In genomic region chr6:83441259-83442061, GRCm38 (mm10) we compare ENCODE assay signal across 8 mouse cellular contexts. TPM values are rescaled to one million over a fixed set of nuclear protein-coding genes. Genes with fewer than 3 reads are reported as not detected.
DNase-seq lines count a peak whose midpoint lies in the region; ATAC-seq lines count a peak whose summit lies in the region.

No protein-coding gene starts in this region.

- H3K4me3 ChIP-seq in forebrain, embryonic 10.5 days: peak overlapping the region; percentile 73
- peak overlapping the region; percentile 62 to 75 for H3K4me3 ChIP-seq in heart, embryonic 14.5 days (ENCODE audit: control insufficient read depth in 1 of 2, insufficient read depth in 1 of 2, low read depth in 1 of 2, low read length in 2 of 2)
- peak overlapping the region; percentile 81 for H3K4me3 ChIP-seq in liver, embryonic 12.5 days

- no peaks in the 10 kb centered on the region for H3K27me3 ChIP-seq in forebrain, embryonic 10.5 days (ENCODE audit: poor library complexity, severe bottlenecking)
- H3K27me3 ChIP-seq in heart, embryonic 14.5 days (ENCODE audit: control insufficient read depth, insufficient read depth, low read length): no peaks in the 10 kb centered on the region
- H3K27me3 ChIP-seq in liver, embryonic 12.5 days (replicated peaks): no peaks in the 10 kb centered on the region

- peak overlapping the region; percentile 88 for H3K9ac ChIP-seq in heart, embryonic 14.5 days (ENCODE audit: low read length)
- peak overlapping the region; percentile 84 for H3K9ac ChIP-seq in liver, embryonic 12.5 days

- peaks cover 67% of the 10 kb centered on the region for H3K36me3 ChIP-seq in forebrain, embryonic 10.5 days (replicated peaks)
- peaks cover 25% of the 10 kb centered on the region for H3K36me3 ChIP-seq in heart, embryonic 14.5 days (ENCODE audit: control insufficient read depth, insufficient read depth, low read length)
- H3K36me3 ChIP-seq in liver, embryonic 12.5 days: peaks cover 46% of the 10 kb centered on the region

- H3K4me2 ChIP-seq in heart, embryonic 14.5 days (ENCODE audit: low read length): peak overlapping the region; percentile 89
- H3K4me2 ChIP-seq in liver, embryonic 12.5 days: peak overlapping the region; percentile 91

- peak; percentile 75 for DNase-seq in c-Kit-positive CD71-positive TER-119-negative erythroid progenitor cells, embryonic 14.5 days (ENCODE audit: low read depth)
- DNase-seq in forebrain, embryonic 10.5 days (ENCODE audit: extremely low spot score, low spot score): peak; percentile 83
- peak; percentile 95 for DNase-seq in kidney, postnatal 10 days
- DNase-seq in naive thymus-derived CD4-positive, alpha-beta T cell, adult 2 months (ENCODE audit: low read depth): peak; percentile 79
- peak; percentile 88 to 94 for DNase-seq in spleen, postnatal 4 days (ENCODE audit: low spot score in 2 of 2)

- H3K9me3 ChIP-seq in forebrain, embryonic 10.5 days: no peaks in the 10 kb centered on the region
- H3K9me3 ChIP-seq in heart, embryonic 14.5 days (ENCODE audit: control insufficient read depth, low read length): no peaks in the 10 kb centered on the region
- H3K9me3 ChIP-seq in liver, embryonic 12.5 days (replicated peaks): no peaks in the 10 kb centered on the region

- H3K27ac ChIP-seq in forebrain, embryonic 10.5 days: peak overlapping the region; percentile 95
- H3K27ac ChIP-seq in heart, embryonic 14.5 days (replicated peaks in 1 of 2; ENCODE audit: control insufficient read depth in 1 of 2, insufficient read depth in 1 of 2, low read depth in 2 of 2, low read length in 2 of 2): peak overlapping the region; percentile 76 to 90
- H3K27ac ChIP-seq in liver, embryonic 12.5 days: peak overlapping the region; percentile 79

- H3K4me1 ChIP-seq in forebrain, embryonic 10.5 days: peaks cover 100% of the 10 kb centered on the region
- H3K4me1 ChIP-seq in heart, embryonic 14.5 days (ENCODE audit: control insufficient read depth in 2 of 2, insufficient read depth in 2 of 2, low read length in 2 of 2): peaks cover 48 to 67% of the 10 kb centered on the region in 2 experiments
- peaks cover 95% of the 10 kb centered on the region for H3K4me1 ChIP-seq in liver, embryonic 12.5 days

- WGBS in forebrain, embryonic 10.5 days: under 1% methylated on average over 48 of the region's 48 CpGs
- WGBS in heart, embryonic 14.5 days: 0% methylated on average over 44 of the region's 48 CpGs
- WGBS in liver, embryonic 12.5 days (ENCODE audit: insufficient replicate concordance): 0% methylated on average over 47 of the region's 48 CpGs

- peak; percentile 78 for ATAC-seq in CD4-positive, CD25-positive, alpha-beta regulatory T cell, adult 4 months
- peak; percentile 84 for ATAC-seq in heart, embryonic 14.5 days (ENCODE audit: insufficient number of reproducible peaks, insufficient read depth, low FRiP score, low read depth)
- ATAC-seq in liver, embryonic 12.5 days: peak; percentile 97

RNA-seq across cellular contexts. Expression of gene Tet3, which starts 17.4 kb away (rescaled TPM):
- 10 to 100 TPM; 18.5 to 20.8 TPM for polyA plus RNA-seq in CD4-positive, CD25-positive, alpha-beta regulatory T cell, adult 4 months (2017; shearing (Covaris generic))
- 37.3 and 38.3 TPM in 2 replicates for polyA plus RNA-seq in forebrain, embryonic 10.5 days (2016; fragmentation: Nextera tagmentation; extraction: Ambion mirVana)
- 22.8 and 28.9 TPM in 2 replicates for polyA plus RNA-seq in heart, embryonic 14.5 days (2014; fragmentation: Nextera tagmentation; extraction: Ambion mirVana)
- 12.1 and 14.8 TPM in 2 replicates for polyA plus RNA-seq in liver, embryonic 12.5 days (2016; fragmentation: Nextera tagmentation; extraction: Ambion mirVana)

Comparison
In these comparisons a context has a peak if more than half of its experiments do, and no peak if none do; other contexts are left out.
1. Peak in every context shown above with its lines: DNase-seq, ATAC-seq, H3K4me3 ChIP-seq and H3K27ac ChIP-seq.